Mouse (Mus musculus) natural killer cell, adult 2 months (primary cell): ENCODE data around the gene Fxyd2.

Source experiments
- DNase-seq, 2 experiments: peaks; one replicate each; pipeline ENCODE4 v3.0.0; 2022; ENCODE audit warnings: low spot score in 2 of 2

Fxyd2 gene

GRCm38 (mm10) chr9:45399434-45399833, at the start of gene Fxyd2:
Gene Fxyd2, plus strand, starts transcription at chr9:45399669.
- no peak for DNase-seq

GRCm38 (mm10) chr9:45349851-45350250, 49.6 kb upstream of the Fxyd2 start:
- no peak for DNase-seq

- DNase-seq = no peak
Measured at GRCm38 (mm10) chr9:45355192-45355591, 44.3 kb upstream of the Fxyd2 start.

- no peak for DNase-seq
Measured at GRCm38 (mm10) chr9:45358356-45358755, 41.1 kb upstream of the Fxyd2 start.

- no peak for DNase-seq
Measured at GRCm38 (mm10) chr9:45362051-45362461, 37.4 kb upstream of the Fxyd2 start.

DNA sequence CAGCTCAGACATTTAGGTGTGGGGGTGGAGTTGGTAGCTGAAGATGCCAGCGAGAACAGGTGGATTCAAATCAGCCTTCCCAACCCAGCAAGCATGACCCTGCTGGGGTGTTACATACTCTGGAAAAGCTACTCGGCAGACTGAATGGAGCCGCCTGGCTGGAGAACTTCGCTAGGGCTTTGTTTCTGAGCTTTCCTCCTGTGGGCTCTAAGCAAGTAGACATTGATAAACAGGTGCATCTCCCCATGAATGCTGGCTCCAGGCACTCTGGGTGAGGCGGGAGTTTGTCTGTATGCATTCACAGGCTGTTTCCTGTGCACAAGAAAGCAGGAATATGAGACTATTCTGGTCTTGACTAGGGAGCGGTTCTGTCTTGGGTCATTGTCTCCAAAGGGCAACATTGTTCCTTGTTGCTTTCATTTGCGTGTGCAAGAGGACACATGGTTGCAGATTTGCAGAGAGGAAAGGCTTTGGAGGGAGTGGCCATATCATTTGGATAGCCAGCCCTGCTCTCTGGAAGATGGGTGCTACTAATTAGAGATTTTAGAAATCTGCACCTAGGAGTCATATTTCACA, 35.7 kb upstream of the Fxyd2 start:
- no peak for DNase-seq

DNA sequence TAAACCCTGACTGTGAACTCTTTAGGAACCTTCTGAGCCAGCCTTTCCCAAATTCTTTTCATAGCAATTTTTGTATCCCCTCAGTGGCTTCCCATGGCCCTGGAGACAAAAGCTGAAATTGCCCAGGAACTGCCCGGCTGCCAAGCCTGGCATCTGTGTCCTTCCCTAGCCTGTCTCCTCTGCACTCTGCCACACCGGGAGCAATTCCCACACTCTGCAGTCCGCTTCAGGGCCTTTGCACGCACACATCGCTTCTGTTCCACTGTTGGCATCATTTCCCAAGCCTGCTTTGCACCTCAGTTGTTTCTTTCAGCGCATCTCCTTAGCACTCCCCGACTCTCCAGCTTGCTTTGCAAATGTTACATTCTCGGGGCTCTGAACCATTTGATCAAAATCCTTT, 31.8 kb upstream of the Fxyd2 start:
- DNase-seq = no peak

DNA sequence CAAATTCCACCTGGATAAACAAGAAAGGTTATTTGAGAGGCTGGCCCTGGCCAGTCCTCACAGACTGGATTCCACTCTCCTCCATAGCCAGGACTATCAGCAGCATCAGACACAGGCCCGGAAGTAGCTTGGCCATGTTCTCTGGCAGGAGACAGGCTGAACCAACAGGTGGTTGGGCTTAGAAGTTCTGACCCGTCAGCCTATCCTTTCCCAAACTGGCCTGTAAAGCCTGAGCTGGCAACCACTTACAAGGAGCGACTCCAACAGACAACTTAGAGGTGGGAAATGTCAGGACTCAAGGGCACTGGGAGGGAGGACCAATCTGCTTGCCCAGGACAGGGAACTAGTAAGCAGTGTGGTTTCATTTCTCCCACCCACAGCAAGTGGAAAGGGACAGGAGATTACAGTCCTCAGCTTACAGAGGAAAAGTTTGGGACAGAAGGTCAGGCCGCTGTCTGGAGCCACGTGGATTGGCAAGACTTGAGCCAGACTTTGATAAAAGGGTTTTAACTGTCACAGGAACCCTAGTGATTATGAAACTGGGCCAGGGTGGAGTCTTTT, 31.0 kb upstream of the Fxyd2 start:
- no peak for DNase-seq

DNA sequence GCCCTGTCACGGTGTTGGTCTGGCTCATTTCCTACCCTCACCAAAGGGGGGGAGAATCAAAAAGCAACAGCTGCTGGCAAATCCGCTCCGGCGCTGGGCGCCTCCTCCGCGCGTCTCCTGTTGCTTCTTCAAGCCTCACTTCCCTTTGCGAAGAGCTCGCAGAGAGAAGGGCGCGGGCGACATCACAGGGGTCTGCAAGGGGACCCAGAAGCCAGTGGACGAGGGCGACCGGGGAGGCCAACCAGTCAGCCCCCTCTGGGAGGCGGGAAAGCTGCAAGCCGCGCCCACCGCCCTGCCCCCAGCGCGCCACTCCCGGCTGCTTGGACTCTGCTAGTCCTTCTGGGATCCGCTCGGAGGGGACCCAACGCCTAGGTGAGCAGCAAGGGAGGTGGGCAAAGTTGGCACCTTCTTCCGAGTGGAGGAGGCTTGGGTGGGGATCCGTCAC, 29.3 kb upstream of the Fxyd2 start, which contains the start of gene Fxyd6:
TSS of gene Fxyd6 (plus strand) at position 69 of the 445 bp plus-strand sequence.
- DNase-seq = no peak

DNA sequence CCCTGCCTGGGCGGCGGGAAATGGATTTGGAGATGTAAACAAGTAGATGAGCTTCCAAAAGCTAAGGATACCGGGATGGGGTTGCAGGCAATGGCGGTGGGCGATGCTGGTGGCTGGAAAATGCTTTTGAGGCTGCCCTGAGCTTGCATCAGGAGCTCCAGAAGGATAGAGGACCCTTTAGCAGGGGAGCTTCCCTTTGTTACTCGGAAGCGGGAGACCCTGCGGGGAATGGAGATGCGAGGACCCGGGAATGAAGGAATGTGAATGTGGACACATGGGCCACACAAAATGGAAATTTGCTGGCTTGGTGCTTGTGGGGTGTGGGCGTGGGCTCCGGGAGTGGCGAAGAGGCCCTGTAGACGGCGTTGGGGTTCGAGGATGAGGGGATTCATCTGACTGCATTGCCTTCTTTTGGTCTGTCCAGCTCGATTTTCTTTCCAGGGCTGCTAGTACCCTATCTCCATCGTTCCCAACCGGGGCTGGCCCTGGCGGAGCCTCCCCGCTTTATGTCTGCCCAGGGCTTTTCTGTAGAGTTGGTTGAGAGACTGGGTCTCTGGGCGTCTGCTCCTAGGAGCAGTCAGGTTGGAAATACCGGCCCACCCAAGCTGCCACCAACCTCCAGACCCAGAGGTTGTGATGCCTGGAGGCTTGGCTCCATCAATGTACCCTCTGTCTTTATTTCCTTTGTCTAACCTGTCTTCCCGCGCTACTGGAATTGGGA, 28.7 kb upstream of the Fxyd2 start:
- DNase-seq = no peak

- DNase-seq = no peak
Measured at GRCm38 (mm10) chr9:45371337-45371707, 28.1 kb upstream of the Fxyd2 start.

DNA sequence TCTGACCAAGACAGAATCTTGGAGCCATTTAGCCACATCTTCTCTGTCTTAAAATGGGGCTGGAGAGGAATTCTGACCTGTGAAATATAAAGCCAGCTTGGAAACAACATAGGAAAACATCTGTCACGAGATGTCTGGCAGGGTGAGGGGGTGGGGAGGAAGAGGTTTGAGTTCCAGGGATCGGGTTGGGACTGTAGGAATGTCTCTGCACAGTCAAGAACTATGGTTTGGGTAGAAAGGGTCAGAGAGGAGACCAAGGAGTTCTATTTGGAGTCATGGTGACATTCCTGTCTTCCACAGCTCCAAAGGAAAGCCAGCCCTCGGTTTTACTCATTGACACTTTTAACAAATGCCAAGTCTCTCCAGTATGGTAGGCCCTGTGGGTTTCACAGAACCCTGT, 25.6 kb upstream of the Fxyd2 start:
- no peak for DNase-seq

DNA sequence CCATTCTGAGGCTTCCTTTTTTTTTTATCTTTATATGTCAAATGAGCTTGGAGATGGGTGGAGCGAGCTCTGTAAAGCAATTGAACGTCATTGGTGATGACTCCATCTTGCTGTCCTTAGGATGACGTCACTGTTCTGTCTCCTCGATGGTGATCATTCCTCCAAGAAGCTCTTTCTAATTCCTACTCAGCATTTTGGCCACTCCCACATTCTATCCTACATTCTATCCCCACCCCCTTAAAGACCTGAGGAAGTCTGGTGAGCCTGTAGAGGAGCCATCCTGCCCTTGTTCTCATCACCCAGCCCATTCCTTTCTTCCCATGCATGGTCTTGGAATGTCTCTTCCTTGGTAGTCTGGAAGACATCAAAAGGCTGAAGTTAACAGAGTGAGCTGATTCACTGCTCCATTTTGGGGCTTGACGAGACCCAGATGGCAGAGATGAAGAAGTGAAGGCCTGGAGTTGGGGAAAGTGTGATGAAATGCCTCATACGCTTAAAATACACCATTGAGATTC, 24.4 kb upstream of the Fxyd2 start:
- no peak for DNase-seq

DNA sequence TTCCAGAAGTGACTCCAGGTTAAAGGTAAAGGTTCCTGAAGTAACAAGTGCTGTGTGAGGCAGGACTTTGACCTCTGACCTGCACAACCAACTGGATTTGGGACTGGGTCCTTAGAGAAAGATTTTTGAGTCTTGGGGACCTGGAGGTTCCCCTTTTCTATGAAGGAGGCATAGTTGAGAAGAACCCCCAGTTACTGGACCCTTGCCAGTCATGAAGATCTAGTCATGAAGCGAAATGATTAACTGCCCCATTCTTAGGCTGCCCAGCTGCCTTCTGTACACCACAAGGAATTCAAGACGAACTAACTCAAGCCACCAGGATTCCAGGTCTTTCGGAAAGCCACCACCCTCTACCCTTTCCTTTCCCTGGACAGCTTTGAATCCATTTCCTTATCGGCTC, 23.0 kb upstream of the Fxyd2 start:
- no peak for DNase-seq

DNA sequence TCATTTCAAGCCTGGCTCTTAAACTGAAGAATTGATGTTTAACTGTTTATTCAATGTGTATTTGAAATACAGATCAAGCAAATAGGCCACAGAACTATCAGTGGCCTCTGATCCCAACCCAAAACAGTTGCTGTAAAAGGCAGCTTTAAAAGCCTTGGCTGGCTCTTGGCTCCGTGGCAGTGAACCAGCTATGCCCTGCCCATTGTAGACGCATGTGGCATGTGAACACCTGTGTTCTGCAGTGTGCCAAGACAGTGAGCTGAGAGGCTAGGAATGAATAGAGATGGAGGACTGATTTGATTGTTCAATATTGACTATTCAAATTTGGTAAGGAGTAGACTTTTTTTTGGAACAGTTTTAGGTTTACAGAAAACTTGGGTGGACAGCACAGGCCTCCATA, 22.6 kb upstream of the Fxyd2 start:
- no peak for DNase-seq

DNA sequence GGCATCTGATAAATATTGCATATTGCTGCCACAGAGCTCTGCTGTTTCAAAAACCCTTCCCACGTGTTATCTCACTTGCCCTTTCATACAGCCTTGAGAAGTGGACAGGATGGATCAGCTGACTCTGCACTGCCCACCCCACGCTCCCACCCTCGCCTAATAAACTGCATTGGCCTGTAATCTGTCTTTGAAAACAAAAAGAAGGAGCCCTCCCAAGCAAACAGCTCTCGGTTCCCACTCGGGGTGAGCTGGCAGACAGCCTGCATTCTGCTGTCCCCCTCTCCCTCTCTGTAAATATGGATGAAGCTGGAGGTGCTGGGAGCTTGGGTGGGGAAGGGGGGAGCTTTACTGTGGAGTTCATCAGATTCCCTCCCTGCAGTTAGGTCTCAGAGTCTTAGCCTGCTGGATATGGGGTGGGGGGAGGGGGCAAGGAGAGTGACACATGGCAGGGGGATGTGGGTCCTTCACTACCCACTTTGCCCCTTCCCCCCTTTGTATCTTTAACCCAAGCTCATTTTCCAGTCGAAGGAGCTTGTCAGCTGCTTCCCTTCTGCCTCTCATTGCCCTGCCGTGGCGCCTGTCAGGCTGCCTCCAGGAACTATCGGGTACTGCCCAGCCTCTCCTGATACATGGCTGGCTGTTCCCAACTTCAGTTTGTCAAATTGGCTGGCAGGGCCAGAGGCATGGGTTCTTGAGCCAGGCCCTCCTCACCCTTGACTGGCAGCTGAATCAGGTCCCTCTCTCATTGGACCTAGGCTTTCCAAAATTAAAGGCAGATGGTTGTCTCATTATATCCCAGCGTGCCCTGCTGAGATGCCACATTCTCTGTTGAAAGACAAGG, 18.8 kb upstream of the Fxyd2 start:
- DNase-seq = no peak

DNA sequence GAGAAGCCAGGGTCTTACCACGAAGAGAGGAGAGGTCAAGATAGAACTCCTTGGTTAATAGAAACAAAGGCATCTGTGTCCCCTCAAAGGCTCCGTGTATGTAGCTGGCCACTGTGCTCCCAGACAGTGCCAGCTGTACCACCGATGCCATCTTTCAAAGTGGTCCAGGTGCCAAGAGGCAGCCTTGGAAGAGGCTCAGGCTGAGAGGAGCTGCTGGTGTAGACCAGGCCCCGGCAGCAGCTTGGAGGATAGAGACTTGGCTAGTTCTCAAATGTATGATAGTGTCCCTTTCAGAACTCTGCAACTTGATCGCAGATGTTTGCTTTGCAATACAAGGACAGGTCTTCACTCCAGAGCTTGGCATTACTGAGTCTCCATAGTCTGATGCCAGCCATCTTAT, 17.1 kb upstream of the Fxyd2 start:
- DNase-seq = no peak

DNA sequence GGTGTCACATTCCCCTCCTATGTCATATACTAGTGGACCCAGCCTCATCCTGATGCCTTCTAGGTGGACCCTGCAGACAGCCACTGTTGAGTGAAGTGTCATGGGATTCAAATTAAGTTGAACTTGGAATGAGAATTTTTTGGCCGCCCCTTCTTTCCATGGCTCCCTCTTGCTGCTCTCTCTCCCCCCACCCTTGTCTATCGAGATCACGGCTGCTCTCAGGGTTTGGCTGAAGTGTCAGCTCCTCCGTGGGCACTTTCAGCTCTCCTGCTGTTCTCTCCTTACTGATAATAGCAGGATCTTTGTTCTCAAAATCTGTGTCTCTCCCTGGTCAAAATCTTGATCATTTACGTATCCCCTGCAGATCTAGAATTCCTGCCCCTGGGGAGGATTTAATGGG, 16.6 kb upstream of the Fxyd2 start:
- DNase-seq = no peak

DNA sequence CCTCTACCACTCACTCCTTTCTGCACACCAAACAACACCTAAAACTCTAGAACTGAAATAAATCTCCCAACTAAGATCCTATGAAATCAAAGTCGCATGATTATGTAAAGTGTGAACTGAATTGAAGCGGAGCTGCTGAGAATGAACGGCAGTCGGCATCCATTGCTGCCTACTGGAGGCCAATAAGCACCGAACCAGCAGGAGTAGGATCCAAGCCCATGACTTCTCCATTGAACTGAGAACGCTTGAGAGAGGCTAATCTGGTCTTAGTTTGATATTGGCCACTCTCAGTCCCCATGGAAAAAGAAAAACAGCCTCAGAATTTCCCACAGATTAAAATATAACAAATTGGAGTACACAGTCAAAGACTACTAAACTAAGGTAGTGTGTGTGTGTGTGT, 15.6 kb upstream of the Fxyd2 start:
- DNase-seq = no peak

DNA sequence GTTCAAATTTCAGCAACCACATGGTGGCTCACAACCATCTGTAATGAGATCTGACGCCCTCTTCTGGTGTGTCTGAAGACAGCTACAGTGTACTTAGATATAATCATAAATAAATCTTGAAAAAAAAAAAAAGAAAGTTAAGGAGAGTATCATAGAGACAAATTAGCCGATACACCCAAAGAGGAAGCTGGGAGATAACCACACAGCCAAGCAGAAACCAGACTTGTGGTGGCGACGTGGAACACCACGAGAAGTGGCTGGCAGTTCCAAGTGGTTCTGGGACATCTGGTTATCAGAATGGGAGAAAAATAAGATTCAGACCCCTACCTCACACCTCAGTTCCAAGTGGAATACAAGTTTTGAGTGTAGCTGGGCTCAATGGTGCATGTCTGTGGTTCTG, 12.8 kb upstream of the Fxyd2 start:
- DNase-seq = no peak

- peak; percentile 82 to 88 for DNase-seq
Measured at GRCm38 (mm10) chr9:45388385-45388994, 11.0 kb upstream of the Fxyd2 start.

- no peak for DNase-seq
Measured at GRCm38 (mm10) chr9:45389596-45389995, 9.9 kb upstream of the Fxyd2 start.
